14 mouse cellular contexts compared by ENCODE assay signal in the genomic region with DNA sequence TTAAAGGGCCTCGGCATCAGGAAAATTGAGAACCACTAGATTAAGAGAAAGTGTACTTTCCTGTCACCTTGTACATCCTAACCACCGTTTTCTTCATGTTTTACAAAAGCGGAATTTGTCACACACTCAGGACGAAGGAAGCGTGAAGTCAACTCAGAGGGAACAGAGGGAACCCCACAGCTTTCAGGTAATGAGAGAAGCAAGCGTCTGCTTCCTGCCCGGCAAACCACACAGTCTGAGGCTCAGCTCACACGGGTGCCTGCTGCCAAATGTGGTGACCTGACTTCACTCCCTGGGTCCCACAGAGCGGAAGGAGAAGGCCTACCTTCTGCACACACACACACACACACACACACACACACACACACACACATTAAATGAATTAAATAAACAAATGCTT.
DNase-seq lines count a peak whose midpoint lies in the region; ATAC-seq lines count a peak whose summit lies in the region.
"Had no signal": no experiment of that assay in that cellular context is flagged by ENCODE, and none has a peak within 500 bp of the region (broad histone marks: within the 10 kb centered on the region; RNA-seq: fewer than 3 reads in every experiment).

No protein-coding gene starts in this region.

- ATAC-seq in common myeloid progenitor, adult 5-6 weeks (replicated peaks; ENCODE audit: low read depth, poor library complexity, severe bottlenecking), result peak; percentile 81

- DNase-seq in CD4-positive helper T cell, adult 2 months (ENCODE audit: low read depth, low spot score), result peak; percentile 52
- peak; percentile 14 to 17 for DNase-seq in natural killer cell, adult 2 months (ENCODE audit: low spot score in 2 of 2)
- DNase-seq in thymus, postnatal 14 days, result peak; percentile 60
- DNase-seq in cerebellum, postnatal 14 days, result no peak
- no peak for DNase-seq in cerebellum, adult 11 months
- no peak for DNase-seq in embryo, embryonic 9.5 days (ENCODE audit: extremely low spot score)
- DNase-seq in adrenal gland, postnatal 36 days, result no peak
- DNase-seq: adrenal gland, postnatal 25 days; cerebellum, adult 11-12 months; gastrocnemius, postnatal 36 days; kidney, adult 8-10 months; liver; spleen, adult 18-20 months had no signal

Comparison
In these comparisons a context has a peak if more than half of its experiments do, and no peak if none do; other contexts are left out.
1. DNase-seq: peak in CD4-positive helper T cell, adult 2 months (single experiment), natural killer cell, adult 2 months (2 of 2) and thymus, postnatal 14 days (single experiment); none in cerebellum, postnatal 14 days (0 of 2), cerebellum, adult 11 months (single experiment), embryo, embryonic 9.5 days (single experiment) and adrenal gland, postnatal 36 days (0 of 2).